Mouse (Mus musculus) gastrocnemius, postnatal 36 days (tissue): Measurements from ENCODE around the gene Nipa1. TPM values are rescaled to one million over a fixed set of nuclear protein-coding genes. Genes with fewer than 3 reads are reported as not detected.
"Not testable (repeated sequence)": the region's sequence is repeated elsewhere in the genome, so short reads cannot be mapped to it uniquely, and the experiment has no call there.

Source experiments
- DNase-seq, 2 experiments: peaks; one replicate each; pipeline ENCODE4 v3.0.0; 2022
- intact Hi-C: fragments of 180-260 bp; cut with DNase I; formaldehyde crosslinking; loops from one replicate; pipeline ENCODE4 v1.15.1; 2025
- long read RNA-seq, 2 experiments: library from polyadenylated mRNA; stranded (forward); transcript quantifications; one replicate each; pipeline ENCODE4 v2.0.0; 2021
- total RNA-seq, 2 experiments: library from RNA; stranded (reverse); gene quantifications; 2 replicates each; pipeline ENCODE4 v1.2.3; 2021

The Nipa1 gene
- total RNA-seq: 1 to 10 TPM; 2.1 to 2.5 TPM
- long read RNA-seq, experiment 1, partial matches to known transcripts: 0 of 5 reads
- long read RNA-seq, experiment 1, other reads (novel, unspliced or antisense): 1 of 5 reads
- long read RNA-seq, experiment 2, partial matches to known transcripts: 0 of 5 reads
- long read RNA-seq, experiment 2, other reads (novel, unspliced or antisense): 1 of 5 reads

- DNase-seq: no peak
- intact Hi-C loops: no loop called here
Measured at GRCm38 (mm10) chr7:56019930-56020253, at the start of gene Nipa1. Nipa1 (minus strand) TSS chr7:56019954.

- intact Hi-C loops: no loop called here
- DNase-seq: no peak
Measured at GRCm38 (mm10) chr7:56066634-56067033, 46.9 kb upstream of the Nipa1 start.

- DNase-seq: no peak
- intact Hi-C loops: no loop called here
Measured at GRCm38 (mm10) chr7:56066136-56066535, 46.4 kb upstream of the Nipa1 start.

GRCm38 (mm10) chr7:56064876-56065275 is 45.1 kb upstream of the Nipa1 start:
- intact Hi-C loops: no loop called here

GRCm38 (mm10) chr7:56055338-56055737 is 35.6 kb upstream of the Nipa1 start:
- no peak for DNase-seq
- intact Hi-C loops: no loop called here

More at GRCm38 (mm10) chr7:56064876-56065275, 45.1 kb upstream of the Nipa1 start:
- no peak for DNase-seq

GRCm38 (mm10) chr7:56052996-56053395 is 33.2 kb upstream of the Nipa1 start:
- intact Hi-C loops: no loop called here
- DNase-seq: no peak

GRCm38 (mm10) chr7:56050487-56050911 is 30.7 kb upstream of the Nipa1 start:
- intact Hi-C loops: no loop called here
- DNase-seq: peak; percentile 5 to 24

GRCm38 (mm10) chr7:56049831-56050321 is 30.1 kb upstream of the Nipa1 start, which contains the start of gene Herc2:
Herc2 (plus strand) TSS chr7:56050196.
- intact Hi-C loops: no loop called here
- DNase-seq: peak; percentile 97 to 99

- intact Hi-C loops: no loop called here
- DNase-seq: no peak
Measured at GRCm38 (mm10) chr7:56047178-56047577, 27.4 kb upstream of the Nipa1 start.

GRCm38 (mm10) chr7:56044267-56044629 is 24.5 kb upstream of the Nipa1 start:
- DNase-seq: no peak
- intact Hi-C loops: no loop called here

- DNase-seq: no peak
- intact Hi-C loops: loop anchor here (2.0 kb wide), 1 partner anchor 57 kb away; no protein-coding TSS in a partner anchor
Measured at GRCm38 (mm10) chr7:56043577-56044266, 24.0 kb upstream of the Nipa1 start.

GRCm38 (mm10) chr7:56042353-56042752 is 22.6 kb upstream of the Nipa1 start:
- DNase-seq: peak; percentile 65 to 68
- intact Hi-C loops: loop anchor here (2.0 kb wide), 1 partner anchor 56 kb away; no protein-coding TSS in a partner anchor

GRCm38 (mm10) chr7:56023586-56023985 is 3.8 kb upstream of the Nipa1 start:
- no peak for DNase-seq
- intact Hi-C loops: no loop called here

GRCm38 (mm10) chr7:56018972-56019929 is 503 bp downstream of the Nipa1 start:
- peak; percentile 44 to 54 for DNase-seq
- intact Hi-C loops: no loop called here

- DNase-seq: no peak
- intact Hi-C loops: no loop called here
Measured at GRCm38 (mm10) chr7:56018446-56018971, 1.2 kb downstream of the Nipa1 start.

GRCm38 (mm10) chr7:56017761-56018160 is 2.0 kb downstream of the Nipa1 start:
- intact Hi-C loops: no loop called here
- DNase-seq: no peak

GRCm38 (mm10) chr7:56015837-56016236 is 3.9 kb downstream of the Nipa1 start:
- intact Hi-C loops: no loop called here

GRCm38 (mm10) chr7:56015172-56015571 is 4.6 kb downstream of the Nipa1 start:
- intact Hi-C loops: no loop called here
- no peak for DNase-seq

More at GRCm38 (mm10) chr7:56015837-56016236, 3.9 kb downstream of the Nipa1 start:
- no peak for DNase-seq

GRCm38 (mm10) chr7:56014002-56014702 is 5.6 kb downstream of the Nipa1 start:
- intact Hi-C loops, DNase-seq: not testable (repeated sequence)
